Mouse (Mus musculus): ENCODE data around the gene Tubgcp2. TPM values are rescaled to one million over a fixed set of nuclear protein-coding genes. Genes with fewer than 3 reads are reported as not detected.
A peak's percentile ranks its signal among the peaks of the same experiment; 100 is the strongest.

Gene Tubgcp2
- total and polyA plus RNA-seq, 2 experiments from 2014 or later: 24.5 to 53.1 TPM

- Histone ChIP-seq H3K9ac (replicated peaks; ENCODE audit: low read depth, low read length) (no peak overlapping the region), H3K4me1 (ENCODE audit: control insufficient read depth, insufficient read depth) (no peaks in the 10 kb centered on the region), H3K36me3 (replicated peaks; ENCODE audit: control insufficient read depth, insufficient read depth, low read length) (no peaks in the 10 kb centered on the region), H3K4me2 (ENCODE audit: low read depth, low read length) (no peak overlapping the region), H3K27me3 (ENCODE audit: control insufficient read depth, insufficient read depth, low read length) (no peaks in the 10 kb centered on the region), H3K9me3 (replicated peaks; ENCODE audit: control insufficient read depth, low read length) (no peaks in the 10 kb centered on the region), H3K4me3 (ENCODE audit: low read depth, low read length) (no peak overlapping the region), H3K27ac (ENCODE audit: low read depth) (no peak overlapping the region)
- no peak for ATAC-seq (ENCODE audit: insufficient read depth, low read depth)
- no peak for DNase-seq (ENCODE audit: low spot score)
- WGBS: 92% methylated on average over 11 of the region's 11 CpGs
- TF ChIP-seq CTCF (IDR thresholded peaks at IDR 0.05; ENCODE audit: low read depth): no peak
- TF ChIP-seq EP300 (IDR thresholded peaks at IDR 0.05; ENCODE audit: low read depth): no peak
Measured at GRCm38 (mm10) chr7:139984505-139984904, 52.0 kb downstream of the Tubgcp2 start.

- H3K27me3 ChIP-seq (ENCODE audit: control insufficient read depth, insufficient read depth, low read length): no peaks in the 10 kb centered on the region
- no peak for TF ChIP-seq CTCF (IDR thresholded peaks at IDR 0.05; ENCODE audit: low read depth)
- TF ChIP-seq EP300 (IDR thresholded peaks at IDR 0.05; ENCODE audit: low read depth): no peak
- no peak overlapping the region for H3K9ac ChIP-seq (replicated peaks; ENCODE audit: low read depth, low read length)
- no peak for DNase-seq (ENCODE audit: low spot score)
- ATAC-seq (ENCODE audit: insufficient read depth, low read depth): no peak
- no peak overlapping the region for H3K27ac ChIP-seq (ENCODE audit: low read depth)
- no peaks in the 10 kb centered on the region for H3K36me3 ChIP-seq (replicated peaks; ENCODE audit: control insufficient read depth, insufficient read depth, low read length)
- peaks cover 12% of the 10 kb centered on the region for H3K4me1 ChIP-seq (ENCODE audit: control insufficient read depth, insufficient read depth)
- no peak overlapping the region for H3K4me2 ChIP-seq (ENCODE audit: low read depth, low read length)
- 69% methylated on average over 11 of the region's 11 CpGs for WGBS
- H3K9me3 ChIP-seq (replicated peaks; ENCODE audit: control insufficient read depth, low read length): no peaks in the 10 kb centered on the region
- no peak overlapping the region for H3K4me3 ChIP-seq (ENCODE audit: low read depth, low read length)
Measured at GRCm38 (mm10) chr7:139982058-139982457, 54.4 kb downstream of the Tubgcp2 start.

- Histone ChIP-seq H3K27me3 (ENCODE audit: control insufficient read depth, insufficient read depth, low read length) (no peaks in the 10 kb centered on the region), H3K36me3 (replicated peaks; ENCODE audit: control insufficient read depth, insufficient read depth, low read length) (no peaks in the 10 kb centered on the region), H3K4me3 (ENCODE audit: low read depth, low read length) (no peak overlapping the region), H3K27ac (ENCODE audit: low read depth) (no peak overlapping the region), H3K4me2 (ENCODE audit: low read depth, low read length) (no peak overlapping the region), H3K9ac (replicated peaks; ENCODE audit: low read depth, low read length) (no peak overlapping the region), H3K9me3 (replicated peaks; ENCODE audit: control insufficient read depth, low read length) (no peaks in the 10 kb centered on the region), H3K4me1 (ENCODE audit: control insufficient read depth, insufficient read depth) (peaks cover 12% of the 10 kb centered on the region)
- WGBS: 47% methylated on average over 3 of the region's 3 CpGs
- DNase-seq (ENCODE audit: low spot score) (no peak), ATAC-seq (ENCODE audit: insufficient read depth, low read depth) (no peak)
- TF ChIP-seq CTCF (IDR thresholded peaks at IDR 0.05; ENCODE audit: low read depth): no peak
- TF ChIP-seq EP300 (IDR thresholded peaks at IDR 0.05; ENCODE audit: low read depth): no peak
Measured at GRCm38 (mm10) chr7:139980778-139981177, 55.7 kb downstream of the Tubgcp2 start.

GRCm38 (mm10) chr7:139979011-139979719, 57.3 kb downstream of the Tubgcp2 start:
- TF ChIP-seq EP300 (IDR thresholded peaks at IDR 0.05; ENCODE audit: low read depth): no peak
- TF ChIP-seq CTCF (IDR thresholded peaks at IDR 0.05; ENCODE audit: low read depth): no peak
- WGBS: 39% methylated on average over 13 of the region's 13 CpGs
- H3K4me2 ChIP-seq (ENCODE audit: low read depth, low read length): peak overlapping the region; percentile 78
- H3K9ac ChIP-seq (replicated peaks; ENCODE audit: low read depth, low read length): no peak overlapping the region
- ATAC-seq (ENCODE audit: insufficient read depth, low read depth) (peak; percentile 39; the same call in 1 of the 2 replicates), DNase-seq (ENCODE audit: low spot score) (no peak)
- no peak overlapping the region for H3K27ac ChIP-seq (ENCODE audit: low read depth)
- H3K4me3 ChIP-seq (ENCODE audit: low read depth, low read length): peak overlapping the region; percentile 49
- no peaks in the 10 kb centered on the region for H3K27me3 ChIP-seq (ENCODE audit: control insufficient read depth, insufficient read depth, low read length)
- H3K36me3 ChIP-seq (replicated peaks; ENCODE audit: control insufficient read depth, insufficient read depth, low read length): no peaks in the 10 kb centered on the region
- H3K9me3 ChIP-seq (replicated peaks; ENCODE audit: control insufficient read depth, low read length): no peaks in the 10 kb centered on the region
- H3K4me1 ChIP-seq (ENCODE audit: control insufficient read depth, insufficient read depth): peaks cover 14% of the 10 kb centered on the region

GRCm38 (mm10) chr7:139978278-139978892, 58.1 kb downstream of the Tubgcp2 start, which contains the start of gene 6430531B16Rik:
Gene 6430531B16Rik, minus strand, starts transcription at chr7:139978755.
- WGBS: 5% methylated on average over 32 of the region's 32 CpGs

More at GRCm38 (mm10) chr7:139978278-139978892, 58.1 kb downstream of the Tubgcp2 start, which contains the start of gene 6430531B16Rik:
- Histone ChIP-seq H3K27me3 (ENCODE audit: control insufficient read depth, insufficient read depth, low read length) (no peaks in the 10 kb centered on the region), H3K4me3 (ENCODE audit: low read depth, low read length) (peak within 1 kb of the TSS; percentile 49), H3K4me1 (ENCODE audit: control insufficient read depth, insufficient read depth) (peaks cover 15% of the 10 kb centered on the region), H3K36me3 (replicated peaks; ENCODE audit: control insufficient read depth, insufficient read depth, low read length) (no peaks in the 10 kb centered on the region), H3K9ac (replicated peaks; ENCODE audit: low read depth, low read length) (no peak within 1 kb of the TSS), H3K9me3 (replicated peaks; ENCODE audit: control insufficient read depth, low read length) (no peaks in the 10 kb centered on the region), H3K27ac (ENCODE audit: low read depth) (no peak within 1 kb of the TSS), H3K4me2 (ENCODE audit: low read depth, low read length) (peak within 1 kb of the TSS; percentile 78)
- ATAC-seq (ENCODE audit: insufficient read depth, low read depth) (peak; percentile 78), DNase-seq (ENCODE audit: low spot score) (peak; percentile 59)
- TF ChIP-seq CTCF (IDR thresholded peaks at IDR 0.05; ENCODE audit: low read depth): no peak
- TF ChIP-seq EP300 (IDR thresholded peaks at IDR 0.05; ENCODE audit: low read depth): no peak

All from heart, postnatal 0 days (tissue).